Mouse (Mus musculus) ES-CJ7 (cell line): ENCODE data around the gene Rtel1.
A peak's percentile ranks its signal among the peaks of the same experiment; 100 is the strongest.

ENCODE experiments used
- DNase-seq: peaks from one replicate; pipeline ENCODE4 v3.0.0; 2011; ENCODE audit warnings: low read depth, low spot score

Rtel1 gene

GRCm38 (mm10) chr2:181319248-181320102 is at the start of gene Rtel1:
Gene Rtel1 (plus strand): TSS chr2:181319739.
- DNase-seq: peak; percentile 93

- DNase-seq: no peak
Measured at GRCm38 (mm10) chr2:181272092-181272491, 47.4 kb upstream of the Rtel1 start.

GRCm38 (mm10) chr2:181273829-181274228 is 45.7 kb upstream of the Rtel1 start:
- DNase-seq: no peak

DNA sequence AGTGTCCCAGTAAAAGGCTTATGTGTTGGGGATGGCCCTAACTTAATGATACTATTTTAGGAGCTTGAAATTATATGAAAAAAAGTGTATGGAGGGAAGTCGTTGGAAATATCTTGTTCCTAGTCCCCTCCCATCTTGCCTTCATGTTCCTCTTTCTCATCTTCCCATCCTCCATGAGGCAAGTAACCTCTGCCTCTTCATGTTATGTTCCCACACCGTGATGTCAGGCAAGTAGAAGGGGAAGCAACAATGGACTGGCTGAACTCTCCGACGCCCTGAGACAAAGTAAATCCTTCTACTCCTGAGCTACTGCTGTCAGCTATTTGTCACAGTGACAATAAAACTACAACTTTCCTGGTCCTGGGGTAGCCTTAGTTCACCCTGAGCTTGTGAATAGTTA is 44.9 kb upstream of the Rtel1 start:
- DNase-seq: no peak

- no peak for DNase-seq
Measured at GRCm38 (mm10) chr2:181276766-181277165, 42.8 kb upstream of the Rtel1 start.

- DNase-seq: no peak
Measured at GRCm38 (mm10) chr2:181277866-181278265, 41.7 kb upstream of the Rtel1 start.

- no peak for DNase-seq
Measured at GRCm38 (mm10) chr2:181279968-181280367, 39.6 kb upstream of the Rtel1 start.

DNA sequence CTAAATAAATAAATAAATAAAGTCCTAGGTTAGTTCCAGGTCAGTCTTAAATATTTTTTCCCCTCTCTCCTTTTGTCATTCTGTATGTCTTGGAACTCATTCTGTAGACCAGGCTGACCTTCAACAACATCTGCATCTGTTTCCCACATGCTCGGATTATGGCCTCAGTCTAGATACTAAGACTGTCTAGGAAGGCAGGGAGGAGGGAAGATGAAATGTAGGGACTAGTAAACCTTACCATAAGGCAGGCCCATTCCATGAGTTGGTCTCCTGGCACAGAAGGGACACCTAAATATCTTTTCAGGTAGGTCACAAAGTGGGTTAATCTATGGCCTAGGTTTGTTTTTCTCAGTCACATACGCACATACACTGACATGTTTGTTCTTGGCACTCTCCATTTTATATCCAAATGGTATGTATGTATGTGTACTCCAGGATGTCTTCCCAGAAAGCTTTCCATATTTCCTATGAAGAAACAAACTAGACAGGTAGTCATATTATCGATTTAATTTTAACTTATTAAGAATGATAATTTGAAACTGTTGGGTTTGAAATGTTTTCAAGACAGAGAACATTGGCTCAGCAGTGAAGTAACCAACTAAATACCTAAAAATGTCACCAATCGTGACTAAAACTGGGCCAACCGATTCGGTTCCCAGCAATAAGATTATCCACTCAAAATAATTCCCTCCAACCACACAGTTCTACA is 32.8 kb upstream of the Rtel1 start:
- DNase-seq: no peak

DNA sequence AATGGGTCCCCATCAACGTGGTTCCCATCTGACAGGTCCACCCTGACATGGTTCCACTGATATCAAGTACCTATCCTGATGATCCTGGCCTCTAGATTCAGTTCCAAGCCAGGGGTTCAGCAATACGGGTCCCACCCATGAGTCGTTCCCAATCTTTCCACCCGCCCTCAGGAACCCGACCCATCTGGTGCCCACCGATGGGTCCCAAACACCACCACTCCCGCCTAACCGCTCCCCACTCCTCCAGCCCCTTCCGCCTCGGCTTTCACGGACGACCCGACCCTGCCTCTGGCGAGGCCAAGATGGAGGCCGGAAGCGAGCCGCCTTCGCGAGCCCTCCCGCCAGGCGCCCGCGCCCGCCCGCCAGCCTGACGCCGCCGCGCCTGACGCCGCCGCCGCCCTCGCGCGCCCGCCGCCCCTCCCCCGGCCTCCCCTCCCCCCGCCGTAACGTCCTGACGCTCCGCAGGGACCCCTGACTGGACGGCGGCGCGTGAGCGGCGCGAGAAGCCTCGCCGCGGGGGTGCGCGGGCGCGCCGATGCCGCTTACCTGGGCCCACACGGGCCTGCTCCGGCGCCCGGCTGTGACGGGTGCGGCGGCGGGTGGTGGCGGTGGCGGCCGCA is 32.1 kb upstream of the Rtel1 start:
- DNase-seq: peak; percentile 64

DNA sequence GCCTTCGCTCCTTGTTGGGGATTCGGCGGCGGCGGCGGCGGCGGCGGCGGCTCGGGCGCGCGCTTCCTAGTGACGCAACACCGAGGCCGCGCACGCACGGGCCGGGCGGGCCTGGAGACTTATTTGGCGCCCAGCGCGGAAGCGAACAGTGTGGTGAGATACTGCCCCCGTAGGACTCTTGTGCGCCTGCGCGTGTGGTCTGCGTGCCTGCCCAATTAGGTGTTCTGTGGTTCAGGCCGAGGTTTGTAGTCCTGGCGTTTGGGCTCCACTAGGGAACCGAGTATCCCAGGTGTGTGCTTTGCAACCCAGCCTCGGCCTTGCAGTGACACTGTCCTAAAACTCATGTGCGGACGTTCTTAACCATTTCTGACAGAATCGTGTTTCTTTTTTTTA is 31.6 kb upstream of the Rtel1 start, which contains the start of gene Gmeb2:
Gene Gmeb2, minus strand, starts transcription at position 78 of the 393 bp plus-strand sequence.
- DNase-seq: peak; percentile 99

- DNase-seq: no peak
Measured at GRCm38 (mm10) chr2:181288691-181289090, 30.8 kb upstream of the Rtel1 start.

GRCm38 (mm10) chr2:181290937-181291336 is 28.6 kb upstream of the Rtel1 start:
- DNase-seq: no peak

DNA sequence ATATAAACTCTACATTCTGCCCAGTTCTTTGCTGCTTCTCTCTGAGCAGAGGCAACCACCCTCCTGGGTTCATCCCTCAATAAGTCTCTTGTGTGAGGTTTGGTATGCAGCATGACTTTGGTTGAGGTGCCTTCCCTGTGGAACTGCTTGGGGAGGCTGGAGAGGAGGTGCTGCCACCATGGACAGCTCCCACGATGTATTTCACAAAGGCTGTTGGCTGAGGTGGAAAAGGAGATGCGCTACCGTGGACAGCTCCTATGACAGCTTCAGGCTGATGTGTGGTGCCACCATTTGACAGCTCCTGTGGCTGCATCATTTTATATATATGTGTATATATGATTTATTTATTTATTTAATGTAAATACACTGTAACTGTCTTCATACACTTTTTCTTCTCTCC is 17.5 kb upstream of the Rtel1 start:
- peak; percentile 88 for DNase-seq

GRCm38 (mm10) chr2:181304944-181305343 is 14.6 kb upstream of the Rtel1 start:
- no peak for DNase-seq

- DNase-seq: peak; percentile 89
Measured at GRCm38 (mm10) chr2:181307144-181307804, 12.3 kb upstream of the Rtel1 start.

- DNase-seq: no peak
Measured at GRCm38 (mm10) chr2:181312435-181312834, 7.1 kb upstream of the Rtel1 start.

DNA sequence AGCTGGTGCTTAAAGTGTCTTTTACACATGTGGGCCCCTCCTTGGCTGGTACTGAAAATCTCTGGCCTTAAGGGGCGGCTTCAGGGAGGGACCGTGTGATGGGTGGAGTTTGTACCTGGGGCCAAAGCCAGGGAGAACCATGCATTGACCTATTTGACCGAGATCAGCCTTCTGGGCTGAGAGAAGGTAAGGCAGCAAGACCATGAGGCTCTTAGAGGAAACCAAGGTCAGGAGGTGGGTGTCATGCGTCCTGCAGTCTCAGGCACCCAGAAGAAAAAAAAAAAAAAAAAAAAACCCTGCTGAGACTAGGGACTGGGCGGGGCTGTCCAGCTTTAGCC is 6.6 kb upstream of the Rtel1 start:
- peak; percentile 66 for DNase-seq

DNA sequence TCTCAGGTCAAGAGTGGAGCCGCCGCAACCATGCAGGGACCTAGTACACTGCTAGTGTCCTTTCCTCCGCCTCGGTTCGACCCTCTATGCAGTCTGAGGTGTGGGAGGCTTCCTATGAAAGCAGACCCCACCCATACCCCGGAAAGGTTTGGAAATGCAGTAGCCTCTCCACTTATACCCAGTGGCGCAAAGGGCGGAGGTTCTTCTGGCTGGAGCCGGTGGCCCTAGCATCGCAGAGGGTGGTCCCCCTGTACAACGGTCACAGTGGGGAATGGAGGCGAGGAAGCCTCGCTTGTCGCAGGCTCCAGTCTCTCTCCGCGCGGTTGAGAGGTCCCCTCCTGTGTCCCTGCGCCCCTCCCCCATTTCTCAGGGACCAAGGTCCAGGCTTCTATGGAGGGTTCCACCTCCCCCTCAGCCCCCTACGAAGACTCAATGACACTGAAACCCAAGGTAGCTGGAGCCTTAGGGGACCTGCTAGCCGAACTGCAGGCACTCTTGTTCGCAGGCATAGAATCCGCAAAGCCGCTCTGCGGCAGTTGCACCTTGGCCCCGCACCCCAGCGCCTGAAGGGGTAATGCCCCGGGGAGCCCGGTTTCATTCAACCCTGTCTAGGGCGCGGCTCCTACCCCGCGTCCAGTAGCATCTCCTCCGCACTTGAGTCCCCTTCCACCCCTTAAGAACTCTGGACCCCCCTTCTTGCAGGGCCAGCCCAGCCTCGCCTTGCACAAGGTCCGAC is 6.0 kb upstream of the Rtel1 start:
- peak; percentile 80 for DNase-seq

GRCm38 (mm10) chr2:181314080-181314810 is 5.3 kb upstream of the Rtel1 start, which contains the start of gene Stmn3:
Gene Stmn3 (minus strand): TSS chr2:181314500.
- peak; percentile 89 for DNase-seq

GRCm38 (mm10) chr2:181320103-181320499 is 562 bp downstream of the Rtel1 start:
- peak; percentile 52 for DNase-seq
